Mouse (Mus musculus) megakaryocyte, embryonic 14.5 days (primary cell): ENCODE data around the gene Serpina3k. TPM values are rescaled to one million over a fixed set of nuclear protein-coding genes. Genes with fewer than 3 reads are reported as not detected.
"Not testable (repeated sequence)": the region's sequence is repeated elsewhere in the genome, so short reads cannot be mapped to it uniquely, and the experiment has no call there.

ENCODE experiments used
- H3K27me3 ChIP-seq: replicated peaks from 2 replicates; pipeline ENCODE3; 2012; ENCODE audit warnings: inconsistent platforms
- H3K36me3 ChIP-seq: replicated peaks from 2 replicates; pipeline ENCODE3; 2012; ENCODE audit warnings: low read length, inconsistent platforms, mixed read lengths
- H3K4me1 ChIP-seq: 2 replicates; pipeline ENCODE4 v1.6.1; 2012; ENCODE audit warnings: inconsistent platforms
- H3K4me3 ChIP-seq: replicated peaks from 2 replicates; pipeline ENCODE3; 2012; ENCODE audit warnings: moderate library complexity, mild to moderate bottlenecking, inconsistent platforms
- H3K9me3 ChIP-seq: 2 replicates; pipeline ENCODE4 v1.6.1; 2012; ENCODE audit warnings: inconsistent platforms
- FLI1 ChIP-seq: IDR thresholded peaks from 2 replicates; pipeline ENCODE4 v1.6.1; 2012; ENCODE audit warnings: low read length, inconsistent platforms, mixed read lengths
- GATA1 ChIP-seq: IDR thresholded peaks from 3 replicates; pipeline ENCODE4 v1.6.1; 2012; ENCODE audit warnings: mixed read lengths, low read length, inconsistent platforms, borderline replicate concordance
- polyA plus RNA-seq: library from polyadenylated mRNA; stranded (reverse); fragments of >175 nt; gene quantifications from 2 replicates; pipeline ENCODE4 v1.2.3, GENCODE M21; 2012; ENCODE audit warnings: low replicate concordance; ENCODE audit not compliant: insufficient read depth

The Serpina3k gene
- not detected in 2 replicates for polyA plus RNA-seq

GRCm38 (mm10) chr12:104338226-104338625 lies at the start of gene Serpina3k, which contains the start of gene Serpina3m:
Gene Serpina3k (plus strand): TSS chr12:104338486.
Gene Serpina3m (plus strand): TSS chr12:104338486.
- H3K4me3 ChIP-seq, H3K9me3 ChIP-seq, H3K36me3 ChIP-seq, H3K4me1 ChIP-seq: not testable (repeated sequence)
- peaks cover 12% of the 10 kb centered on the region for H3K27me3 ChIP-seq

GRCm38 (mm10) chr12:104289872-104290271 lies 48.4 kb upstream of the Serpina3k start:
- H3K4me1 ChIP-seq = no peaks in the 10 kb centered on the region; the same call in 1 of the 2 replicates
- no peaks in the 10 kb centered on the region; the same call in 1 of the 2 replicates for H3K9me3 ChIP-seq
- H3K36me3 ChIP-seq = no peaks in the 10 kb centered on the region
- TF ChIP-seq GATA1 = no peak
- H3K4me3 ChIP-seq = no peak overlapping the region
- H3K27me3 ChIP-seq = no peaks in the 10 kb centered on the region

GRCm38 (mm10) chr12:104293963-104294362 lies 44.3 kb upstream of the Serpina3k start:
- Histone ChIP-seq H3K4me3 (no peak overlapping the region), H3K36me3 (no peaks in the 10 kb centered on the region), H3K9me3 (0 out of 2 replicates have a peak, but pooled peaks cover 3% of the 10 kb centered on the region), H3K4me1 (peaks cover 4% of the 10 kb centered on the region), H3K27me3 (peaks cover 16% of the 10 kb centered on the region)
- TF ChIP-seq FLI1 (no peak), GATA1 (no peak)

- Histone ChIP-seq H3K4me3 (no peak overlapping the region), H3K9me3 (0 out of 2 replicates have a peak, but pooled peaks cover 3% of the 10 kb centered on the region), H3K4me1 (peaks cover 4% of the 10 kb centered on the region), H3K27me3 (peaks cover 29% of the 10 kb centered on the region), H3K36me3 (no peaks in the 10 kb centered on the region)
- TF ChIP-seq FLI1 (no peak), GATA1 (no peak)
These were observed 40.2 kb upstream of the Serpina3k start for GRCm38 (mm10) chr12:104298049-104298448.

DNA sequence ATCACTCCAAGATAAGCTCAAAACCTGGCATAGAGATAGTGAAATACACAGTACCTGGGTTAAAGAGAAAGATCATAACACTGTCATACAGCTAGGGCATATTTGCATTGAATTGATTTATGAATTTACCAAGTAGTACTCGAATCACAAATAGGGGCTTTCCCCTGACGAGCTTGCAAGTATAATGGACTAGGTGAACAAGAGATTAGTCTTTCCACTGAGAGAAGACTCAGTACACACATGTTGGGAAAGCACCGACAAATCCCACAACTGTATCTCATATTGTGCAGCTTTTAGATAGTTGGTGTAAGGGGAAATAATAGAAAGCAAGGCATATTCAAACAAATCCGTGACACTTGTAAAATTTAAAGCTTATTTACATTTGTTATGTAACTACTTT lies 32.3 kb upstream of the Serpina3k start:
- no peaks in the 10 kb centered on the region for H3K36me3 ChIP-seq
- H3K4me1 ChIP-seq = no peaks in the 10 kb centered on the region
- H3K27me3 ChIP-seq = peaks cover 4% of the 10 kb centered on the region
- H3K4me3 ChIP-seq = no peak overlapping the region
- peaks cover 18% of the 10 kb centered on the region for H3K9me3 ChIP-seq
- no peak for TF ChIP-seq FLI1
- TF ChIP-seq GATA1 = no peak

- Histone ChIP-seq H3K4me1 (peaks cover 3% of the 10 kb centered on the region; the same call in 1 of the 2 replicates), H3K9me3 (peaks cover 16% of the 10 kb centered on the region), H3K36me3 (no peaks in the 10 kb centered on the region), H3K27me3 (peaks cover 23% of the 10 kb centered on the region), H3K4me3 (no peak within 1 kb of the TSS)
- TF ChIP-seq GATA1 = no peak
- TF ChIP-seq FLI1 = no peak
These were observed 24.0 kb upstream of the Serpina3k start, which contains the start of gene Serpina3j for GRCm38 (mm10) chr12:104314253-104314652. Gene Serpina3j (plus strand): TSS chr12:104314553.

DNA sequence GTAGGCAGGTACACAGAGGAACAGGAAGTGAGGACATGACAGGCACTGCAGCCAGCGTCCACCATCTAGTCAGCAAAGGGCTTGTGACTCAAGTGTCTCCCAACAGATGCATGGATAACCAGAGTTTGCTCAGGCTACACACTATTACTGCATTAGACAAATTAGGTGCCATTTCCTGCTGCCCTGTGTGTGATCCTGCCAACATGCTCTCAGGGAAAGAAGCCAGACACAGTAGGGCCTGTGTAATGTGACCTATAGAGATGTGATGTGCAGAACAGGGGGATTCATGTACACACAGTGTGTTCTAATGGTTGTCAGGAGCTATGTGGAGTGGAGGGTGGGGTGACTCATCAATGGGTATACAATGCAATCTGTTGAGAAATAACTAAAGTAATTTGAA lies 15.8 kb upstream of the Serpina3k start:
- Histone ChIP-seq H3K36me3 (no peaks in the 10 kb centered on the region), H3K9me3 (no peaks in the 10 kb centered on the region), H3K27me3 (peaks cover 16% of the 10 kb centered on the region), H3K4me1 (peaks cover 4% of the 10 kb centered on the region), H3K4me3 (no peak overlapping the region)
- TF ChIP-seq FLI1 = no peak
- TF ChIP-seq GATA1 = no peak

DNA sequence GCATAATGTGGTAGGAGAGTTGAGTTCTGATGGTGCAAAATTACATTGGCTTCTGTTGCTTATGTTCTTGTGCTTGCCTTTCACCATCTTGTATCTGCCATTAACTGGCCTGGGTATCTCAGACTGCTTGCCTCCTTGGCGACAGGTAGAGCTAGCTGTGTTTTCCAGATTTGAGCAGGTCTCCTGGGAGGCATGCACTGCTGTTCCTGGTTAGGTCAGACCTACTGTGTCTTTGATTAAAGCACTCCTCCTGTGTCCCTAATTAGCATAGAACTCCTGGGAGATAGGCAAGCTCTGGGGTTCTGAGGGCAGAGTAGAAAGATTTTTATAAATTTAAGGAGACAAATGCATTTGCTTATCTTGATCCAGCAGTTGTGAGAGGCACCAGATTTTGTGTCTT lies 6.6 kb upstream of the Serpina3k start:
- TF ChIP-seq GATA1 = no peak
- no peak for TF ChIP-seq FLI1
- H3K4me1 ChIP-seq = no peaks in the 10 kb centered on the region
- no peaks in the 10 kb centered on the region for H3K9me3 ChIP-seq
- H3K36me3 ChIP-seq = no peaks in the 10 kb centered on the region
- no peak overlapping the region for H3K4me3 ChIP-seq
- H3K27me3 ChIP-seq = peaks cover 1% of the 10 kb centered on the region

GRCm38 (mm10) chr12:104336873-104337272 lies 1.4 kb upstream of the Serpina3k start:
- H3K4me1 ChIP-seq, H3K4me3 ChIP-seq, H3K9me3 ChIP-seq, H3K36me3 ChIP-seq: not testable (repeated sequence)
- H3K27me3 ChIP-seq = peaks cover 12% of the 10 kb centered on the region

DNA sequence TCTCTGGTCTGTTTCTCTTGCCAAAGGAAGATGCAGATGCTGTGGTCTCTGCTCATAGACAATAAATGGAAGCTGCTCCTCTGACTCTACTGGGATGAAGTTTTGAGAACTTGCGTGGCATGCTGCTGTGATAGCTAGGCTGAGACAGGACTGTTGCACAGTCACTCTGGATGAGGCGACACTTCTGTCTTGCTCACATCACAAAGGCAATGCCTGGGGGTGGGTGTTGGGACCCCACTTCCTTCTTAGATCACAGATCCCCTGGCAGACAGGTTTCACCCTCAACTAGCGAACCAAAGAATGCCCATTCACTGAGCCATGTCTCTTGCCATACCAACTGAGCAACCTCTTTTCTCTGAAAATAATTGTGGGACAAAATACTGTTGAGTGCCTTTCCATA lies 419 bp downstream of the Serpina3k start:
- Histone ChIP-seq H3K27me3 (peaks cover 12% of the 10 kb centered on the region), H3K36me3 (no peaks in the 10 kb centered on the region), H3K4me1 (no peaks in the 10 kb centered on the region), H3K4me3 (no peak overlapping the region), H3K9me3 (0 out of 2 replicates have a peak, but pooled peaks cover 8% of the 10 kb centered on the region)
- TF ChIP-seq FLI1 (no peak), GATA1 (no peak)

DNA sequence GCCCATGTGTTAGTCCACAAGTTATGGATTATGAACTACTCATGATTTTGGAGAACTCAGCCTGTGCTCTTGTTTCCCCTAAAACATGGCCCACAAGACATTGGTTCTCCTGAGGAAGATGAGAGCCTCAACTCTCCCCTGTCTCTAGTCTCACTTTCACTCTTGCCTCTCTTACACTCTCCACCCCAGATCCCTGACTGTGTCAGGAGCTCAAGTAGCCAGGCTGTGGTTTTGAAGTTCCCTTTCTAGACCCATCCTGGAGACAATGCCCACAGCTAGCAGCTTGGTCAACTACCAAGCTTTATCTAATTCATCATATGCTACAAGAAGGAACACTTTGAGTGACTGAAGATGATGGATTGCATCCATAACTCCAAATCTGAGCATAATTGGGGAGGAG lies 4.2 kb downstream of the Serpina3k start:
- not testable (repeated sequence) for H3K4me1 ChIP-seq, H3K36me3 ChIP-seq, H3K4me3 ChIP-seq, H3K9me3 ChIP-seq
- H3K27me3 ChIP-seq = peaks cover 12% of the 10 kb centered on the region
